Mouse (Mus musculus) thymus, postnatal 14 days (tissue): ENCODE results near the gene Spc24.
"Not testable (repeated sequence)": the region's sequence is repeated elsewhere in the genome, so short reads cannot be mapped to it uniquely, and the experiment has no call there.

Experiments used
- DNase-seq: peaks from one replicate; pipeline ENCODE4 v3.0.0; 2021

Spc24 gene

DNA sequence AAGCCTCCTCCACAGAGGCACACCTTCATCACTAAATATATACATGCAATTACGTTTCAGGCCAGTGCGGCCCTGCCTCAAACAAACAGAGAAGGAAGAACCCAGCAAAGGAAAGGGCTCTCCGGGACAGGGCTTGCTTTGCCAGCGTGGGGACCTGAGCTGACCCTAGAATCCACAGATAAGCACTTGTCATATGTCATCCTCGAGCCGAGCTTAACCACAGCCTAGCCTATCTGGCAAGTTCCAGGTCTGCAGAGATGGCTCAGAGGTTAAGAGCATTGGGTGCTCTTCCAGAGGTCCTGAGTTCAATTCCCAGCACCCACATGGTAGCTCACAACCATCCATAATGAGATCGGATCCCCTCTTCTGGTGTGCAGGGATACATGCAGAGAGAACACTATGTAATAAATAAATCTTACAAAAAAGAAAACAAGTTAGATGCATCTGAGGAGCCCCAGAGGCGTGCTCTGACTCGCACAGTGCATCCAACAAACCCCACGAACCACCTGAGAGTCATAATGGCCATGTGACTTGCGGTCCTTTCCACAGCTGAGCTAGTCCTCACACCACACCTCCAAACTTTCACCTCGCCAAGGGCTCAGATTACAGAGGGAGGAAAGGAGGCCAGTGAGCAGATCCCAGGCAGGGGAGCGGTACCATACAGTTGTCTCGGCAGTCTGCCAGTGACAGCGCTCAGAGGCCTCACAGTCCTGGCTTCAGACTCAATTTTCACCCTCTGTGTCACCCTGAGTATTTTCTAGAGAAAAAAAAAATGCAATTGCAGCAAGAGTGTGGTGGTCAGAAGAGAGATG, 21.8 kb upstream of the Spc24 start:
- no peak for DNase-seq

DNA sequence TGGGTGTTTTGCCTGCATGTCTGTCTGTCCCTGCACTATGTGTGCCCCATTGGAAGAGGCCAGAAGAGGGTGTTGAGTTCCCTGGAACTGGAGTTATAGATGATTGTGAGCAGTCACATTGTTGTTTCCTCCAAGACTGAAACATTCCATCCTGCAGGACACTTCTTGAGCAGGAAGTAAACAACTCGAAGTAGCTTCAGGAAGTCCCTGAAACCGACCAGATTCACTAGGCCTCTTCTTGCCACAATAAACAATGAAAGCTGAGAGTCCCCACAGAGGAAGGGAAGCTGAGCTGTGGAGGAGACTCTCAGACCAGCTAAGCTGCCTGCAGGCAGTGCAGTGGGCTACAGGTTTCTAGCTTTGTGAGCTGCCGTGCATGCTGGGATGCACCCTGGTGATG, 17.6 kb upstream of the Spc24 start:
- DNase-seq: no peak

DNA sequence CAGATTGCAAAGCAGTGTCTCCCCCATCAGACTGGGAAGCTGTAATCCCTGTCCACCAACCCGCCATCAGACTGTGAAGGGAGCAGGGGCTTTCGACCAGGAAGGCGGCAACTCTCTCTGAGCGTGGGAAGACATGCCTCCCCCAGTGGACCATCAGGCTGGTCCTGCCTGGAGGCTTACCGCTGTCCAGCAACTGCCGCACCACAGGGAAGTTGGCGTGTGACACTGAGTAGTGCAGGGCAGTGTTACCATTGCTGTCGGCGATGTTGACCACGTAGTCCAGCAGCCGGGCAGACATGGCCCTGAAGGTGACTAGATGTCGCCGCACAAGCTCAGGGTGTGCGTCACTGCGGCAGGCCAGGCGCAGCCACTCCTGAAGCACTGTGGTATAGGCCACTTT, 14.2 kb upstream of the Spc24 start:
- no peak for DNase-seq

DNA sequence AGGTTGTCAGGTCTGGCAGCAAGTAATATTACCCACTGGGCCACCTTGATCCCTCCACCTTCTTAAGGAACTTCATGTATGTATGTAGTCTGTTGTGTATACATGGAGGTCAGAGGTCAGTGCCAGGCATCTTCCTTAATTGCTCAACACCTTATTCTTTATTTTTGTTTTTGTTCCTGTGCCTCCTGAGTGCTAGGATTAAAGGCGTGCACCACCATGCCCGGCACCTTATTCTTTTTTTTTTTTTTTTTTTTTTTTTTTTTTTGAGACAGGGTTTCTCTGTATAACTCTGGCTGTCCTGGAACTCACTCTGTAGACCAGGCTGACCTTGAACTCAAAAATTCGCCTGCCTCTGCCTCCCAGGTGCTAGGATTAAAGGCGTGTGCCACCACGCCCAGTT, 13.3 kb upstream of the Spc24 start:
- DNase-seq: not testable (repeated sequence)

DNA sequence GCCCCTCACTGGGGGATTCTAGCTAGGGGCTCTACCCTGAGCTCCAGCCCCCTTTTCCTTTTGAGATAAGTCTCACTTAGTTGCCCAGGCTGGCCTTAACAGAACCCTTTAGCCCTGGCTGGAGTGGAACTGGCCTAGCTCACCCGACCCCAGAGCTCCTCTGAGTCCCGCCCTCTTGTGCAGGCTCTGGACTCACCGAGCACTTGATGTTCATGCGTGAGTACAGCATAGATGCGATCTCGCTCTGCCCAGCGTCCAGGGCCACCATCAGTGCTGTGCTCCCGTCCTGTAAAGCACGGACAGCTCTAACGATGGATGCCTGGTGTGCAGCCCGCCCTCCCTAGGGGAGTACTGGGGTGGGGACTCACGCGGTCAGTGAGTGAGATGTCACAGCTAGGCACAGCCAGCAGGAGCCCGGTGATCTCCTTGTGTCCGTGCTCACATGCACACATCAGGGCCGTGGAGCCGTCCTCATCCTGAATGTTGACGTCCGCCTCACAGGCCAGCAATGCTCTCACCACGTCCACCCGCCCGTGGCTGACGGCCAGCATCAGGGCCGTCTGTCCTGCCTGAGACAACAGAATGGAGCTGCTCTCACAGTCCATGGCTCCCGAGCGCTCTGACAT, 9.6 kb upstream of the Spc24 start:
- DNase-seq: no peak

DNA sequence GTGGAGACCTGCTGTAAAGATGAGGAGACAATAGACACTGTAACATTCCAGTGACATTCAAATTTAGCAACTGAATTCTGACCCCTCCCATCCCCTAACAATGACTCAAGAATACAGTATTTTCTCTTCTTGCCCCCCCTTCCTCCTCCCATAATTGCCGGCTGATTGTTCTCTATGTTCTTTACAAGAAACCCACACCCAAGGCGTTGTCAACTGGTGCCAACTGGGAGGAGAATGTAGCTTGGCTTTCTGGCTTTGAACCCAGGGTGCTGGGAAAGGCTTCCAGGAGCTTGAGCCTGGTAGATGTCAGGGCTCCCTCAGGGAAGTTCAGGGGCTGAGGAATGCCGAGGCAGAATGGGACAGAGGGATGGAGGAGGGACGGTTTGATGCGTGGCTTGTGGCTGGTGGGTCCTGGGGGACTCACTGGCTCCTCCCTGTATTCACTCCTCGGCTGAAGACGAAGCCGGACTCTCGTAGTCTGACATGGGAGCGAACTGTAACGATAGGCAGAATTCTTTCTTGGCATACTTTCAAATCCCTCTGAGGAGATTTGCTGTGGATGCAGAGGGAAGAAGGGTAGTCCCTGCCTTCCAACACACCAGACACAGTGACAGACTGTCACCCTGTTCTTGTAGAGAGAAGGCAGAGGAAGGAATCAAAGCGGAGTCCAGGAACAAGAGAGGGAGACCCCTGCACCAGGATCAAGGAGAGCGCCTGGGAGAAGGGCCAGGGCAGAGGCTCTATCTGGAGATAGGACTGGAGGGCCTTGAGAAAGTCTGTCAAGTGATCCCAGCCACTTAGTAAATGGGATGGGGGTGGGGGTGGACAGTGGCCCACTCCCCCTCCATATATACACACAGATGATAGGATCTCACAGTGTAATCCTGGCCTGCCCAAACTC, 8.7 kb upstream of the Spc24 start:
- no peak for DNase-seq

GRCm38 (mm10) chr9:21767896-21768295, 7.8 kb upstream of the Spc24 start:
- no peak for DNase-seq

- DNase-seq: no peak
Measured at GRCm38 (mm10) chr9:21764084-21764999, 4.2 kb upstream of the Spc24 start.

DNA sequence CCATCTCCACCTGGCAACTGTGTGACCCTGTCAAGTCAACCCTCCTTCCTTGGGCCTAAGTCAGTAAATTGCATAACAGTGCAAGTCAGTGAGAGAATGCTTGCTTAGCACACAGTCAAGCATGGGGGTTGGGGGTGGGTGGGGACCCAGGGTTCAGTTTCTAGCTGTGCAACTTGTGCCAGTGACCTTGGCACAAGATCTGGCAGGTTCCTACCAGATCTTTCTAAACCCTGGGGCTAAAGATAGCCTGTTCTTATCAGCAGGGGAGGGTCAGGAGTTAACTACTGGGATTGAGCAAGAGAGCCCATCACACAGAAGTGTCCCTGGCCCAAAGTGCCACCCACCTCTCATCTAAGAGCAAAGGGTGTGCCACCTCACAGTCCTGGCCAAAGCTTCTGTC, 2.0 kb upstream of the Spc24 start:
- DNase-seq: no peak

DNA sequence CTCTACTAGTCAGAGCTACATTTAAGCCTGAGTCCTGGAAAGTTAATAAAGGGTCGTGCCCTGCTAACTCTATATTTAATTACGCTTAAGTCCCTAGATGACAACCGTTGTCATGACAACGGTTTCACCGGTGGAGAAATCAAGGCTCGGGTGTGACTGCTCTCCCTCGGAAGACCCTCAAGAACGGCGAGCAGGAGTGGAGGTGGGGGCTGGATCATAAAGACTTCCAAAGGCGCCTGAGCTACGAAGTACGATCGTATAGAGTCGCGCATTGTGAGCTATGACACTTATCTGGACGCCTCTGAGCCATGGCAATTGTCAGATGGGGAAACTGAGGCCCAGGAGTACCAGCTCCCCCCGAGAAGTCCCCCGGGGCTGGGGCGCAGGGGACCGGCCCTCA, 385 bp downstream of the Spc24 start:
- DNase-seq: no peak

GRCm38 (mm10) chr9:21758576-21759529, 1.2 kb downstream of the Spc24 start:
- no peak for DNase-seq

GRCm38 (mm10) chr9:21754516-21755321, 5.4 kb downstream of the Spc24 start:
- DNase-seq: no peak

- DNase-seq: no peak
Measured at GRCm38 (mm10) chr9:21754003-21754402, 6.1 kb downstream of the Spc24 start.

- no peak for DNase-seq
Measured at GRCm38 (mm10) chr9:21752252-21752792, 7.8 kb downstream of the Spc24 start.

- DNase-seq: no peak
Measured at GRCm38 (mm10) chr9:21751347-21751746, 8.8 kb downstream of the Spc24 start.

GRCm38 (mm10) chr9:21750370-21750769, 9.7 kb downstream of the Spc24 start:
- DNase-seq: no peak

GRCm38 (mm10) chr9:21749382-21750118, 10.6 kb downstream of the Spc24 start:
- DNase-seq: no peak

- no peak for DNase-seq
Measured at GRCm38 (mm10) chr9:21748491-21748890, 11.6 kb downstream of the Spc24 start.

GRCm38 (mm10) chr9:21748033-21748432, 12.1 kb downstream of the Spc24 start:
- DNase-seq: no peak
